Comparison of ENCODE assay signal across 22 mouse cellular contexts in the genomic region with DNA sequence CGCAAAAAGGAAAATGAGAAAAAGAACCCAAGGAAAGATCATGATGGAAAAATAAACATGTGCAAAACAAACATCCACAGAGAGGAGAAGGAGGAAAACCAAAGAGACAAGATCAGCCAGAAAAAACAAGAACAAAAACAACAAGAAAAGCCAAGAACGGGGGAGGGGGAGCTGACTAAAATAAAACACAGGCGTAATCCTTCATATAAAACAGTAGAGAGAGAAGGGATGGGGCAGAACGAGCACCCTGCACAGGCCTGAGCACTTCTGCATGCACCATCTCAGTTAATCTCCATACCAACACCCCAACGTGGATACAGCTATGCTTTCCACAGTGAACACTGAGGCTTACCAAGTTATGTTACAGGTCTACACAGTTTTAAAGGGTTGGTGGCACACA. TPM values are rescaled to one million over a fixed set of nuclear protein-coding genes. Genes with fewer than 3 reads are reported as not detected.
A peak's percentile ranks its signal among the peaks of the same experiment; 100 is the strongest.
DNase-seq lines count a peak whose midpoint lies in the region; ATAC-seq and TF ChIP-seq lines count a peak whose summit lies in the region.
"Had no signal": no experiment of that assay in that cellular context is flagged by ENCODE, and none has a peak within 500 bp of the region (broad histone marks: within the 10 kb centered on the region; RNA-seq: fewer than 3 reads in every experiment).

No protein-coding gene starts in this region.

- peaks cover 6% of the 10 kb centered on the region; the same call in 1 of the 2 replicates for H3K4me1 ChIP-seq in heart, adult 2 months (ENCODE audit: control insufficient read depth, insufficient read depth, low read length)
- H3K4me1 ChIP-seq in kidney, embryonic 14.5 days (ENCODE audit: control insufficient read depth, insufficient read depth, low read length) = peaks cover 2% of the 10 kb centered on the region; the same call in 1 of the 2 replicates
- 0 out of 2 replicates have a peak, but pooled peaks cover 5% of the 10 kb centered on the region for H3K4me1 ChIP-seq in lung, postnatal 0 days (ENCODE audit: insufficient read depth, low read depth, low read length)
- H3K4me1 ChIP-seq: forebrain, embryonic 13.5 days; liver, embryonic 15.5 days had no signal

- H3K4me3 ChIP-seq in heart, adult 2 months = no peak overlapping the region
- no peak overlapping the region for H3K4me3 ChIP-seq in kidney, embryonic 14.5 days (ENCODE audit: low read length)
- H3K4me3 ChIP-seq in lung, postnatal 0 days (ENCODE audit: low read depth, low read length) = no peak overlapping the region
- H3K4me3 ChIP-seq: erythroblast, embryonic 14.5 days; forebrain, embryonic 13.5 days; layer of hippocampus, adult 2 months; liver, embryonic 15.5 days; stomach, embryonic 15.5 days had no signal

- TF ChIP-seq EP300 in heart, adult 2 months (IDR thresholded peaks at IDR 0.05; ENCODE audit: insufficient read depth, low read depth, low read length) = no peak
- TF ChIP-seq EP300 in lung, postnatal 0 days (IDR thresholded peaks at IDR 0.05) = no peak

- no peak for TF ChIP-seq CTCF in heart, adult 2 months (IDR thresholded peaks at IDR 0.05)
- no peak for TF ChIP-seq CTCF in lung, postnatal 0 days (IDR thresholded peaks at IDR 0.05)

- H3K36me3 ChIP-seq in heart, adult 2 months (ENCODE audit: control insufficient read depth, insufficient read depth, low read length) = no peaks in the 10 kb centered on the region
- no peaks in the 10 kb centered on the region for H3K36me3 ChIP-seq in kidney, embryonic 14.5 days (ENCODE audit: control insufficient read depth, insufficient read depth, low read length)
- H3K36me3 ChIP-seq in lung, postnatal 0 days (ENCODE audit: insufficient read depth, low read length) = no peaks in the 10 kb centered on the region
- H3K36me3 ChIP-seq: liver, embryonic 15.5 days; stomach, embryonic 15.5 days had no signal

- peak; percentile 7 to 24 for DNase-seq in heart, adult 2 months
- no peak for DNase-seq in heart, postnatal 14 days
- DNase-seq in kidney, adult 8-10 months = no peak
- peak; percentile 21 for DNase-seq in lung, postnatal 36 days
- no peak for DNase-seq in lung, postnatal 0 days (ENCODE audit: low spot score)
- DNase-seq in cerebellum, adult 9-11 months = no peak
- DNase-seq: cerebellum, adult 11-12 months; cerebellum, postnatal 25 days; kidney, adult 18-20 months; lung, postnatal 4 days; thymus, adult 18-20 months; thymus, postnatal 4 days had no signal

- TF ChIP-seq POLR2A in heart, adult 2 months (IDR thresholded peaks at IDR 0.05; ENCODE audit: insufficient read depth, low read depth, low read length) = no peak

- H3K27me3 ChIP-seq in heart, adult 2 months (ENCODE audit: control insufficient read depth, insufficient read depth, low read length) = no peaks in the 10 kb centered on the region
- H3K27me3 ChIP-seq in kidney, embryonic 14.5 days (ENCODE audit: control insufficient read depth, insufficient read depth, low read length) = no peaks in the 10 kb centered on the region
- no peaks in the 10 kb centered on the region for H3K27me3 ChIP-seq in lung, postnatal 0 days (replicated peaks; ENCODE audit: insufficient read depth, low read length)
- H3K27me3 ChIP-seq: CH12.LX; forebrain, embryonic 13.5 days; liver, embryonic 15.5 days; stomach, embryonic 15.5 days had no signal

- ATAC-seq in kidney, embryonic 14.5 days (ENCODE audit: low FRiP score, low TSS enrichment) = peak; percentile 51; the same call in 1 of the 2 replicates
- ATAC-seq in lung, postnatal 0 days = no peak
- ATAC-seq: forebrain, embryonic 13.5 days had no signal

- H3K79me2 ChIP-seq in heart, adult 2 months (replicated peaks; ENCODE audit: control insufficient read depth, insufficient read depth, low read length) = no peaks in the 10 kb centered on the region

- intact Hi-C loops in heart, adult 2 months (cut with DNase I) = no loop called here
- intact Hi-C loops in heart, postnatal 14 days (cut with DNase I) = no loop called here

- H3K4me2 ChIP-seq in kidney, embryonic 14.5 days (replicated peaks; ENCODE audit: low read depth, low read length) = no peak overlapping the region
- no peak overlapping the region for H3K4me2 ChIP-seq in lung, postnatal 0 days (replicated peaks; ENCODE audit: low read depth, low read length)
- H3K4me2 ChIP-seq: forebrain, embryonic 13.5 days; hindbrain, embryonic 14.5 days; liver, embryonic 15.5 days; midbrain, embryonic 11.5 days; stomach, embryonic 15.5 days had no signal

- peak overlapping the region; percentile 60 for H3K27ac ChIP-seq in heart, adult 2 months
- H3K27ac ChIP-seq in kidney, embryonic 14.5 days (ENCODE audit: low read depth, low read length) = no peak overlapping the region
- no peak overlapping the region for H3K27ac ChIP-seq in lung, postnatal 0 days (ENCODE audit: low read length)
- H3K27ac ChIP-seq: forebrain, embryonic 13.5 days; hindbrain, embryonic 14.5 days; layer of hippocampus, adult 2 months; liver, embryonic 15.5 days; stomach, embryonic 15.5 days had no signal

- 38% methylated on average over 5 of the region's 5 CpGs for WGBS in heart, adult 2 months
- WGBS in kidney, embryonic 14.5 days = 41% methylated on average over 5 of the region's 5 CpGs
- WGBS in lung, postnatal 0 days = 43% methylated on average over 5 of the region's 5 CpGs

- H3K9me3 ChIP-seq in kidney, embryonic 14.5 days (ENCODE audit: control insufficient read depth, low read length) = no peaks in the 10 kb centered on the region
- no peaks in the 10 kb centered on the region for H3K9me3 ChIP-seq in lung, postnatal 0 days (ENCODE audit: low read length)
- H3K9me3 ChIP-seq: forebrain, embryonic 13.5 days; liver, embryonic 15.5 days; stomach, embryonic 15.5 days had no signal

- no peak overlapping the region for H3K9ac ChIP-seq in heart, adult 2 months (ENCODE audit: low read depth, low read length)
- H3K9ac ChIP-seq in kidney, embryonic 14.5 days (ENCODE audit: low read depth, low read length) = no peak overlapping the region
- no peak overlapping the region for H3K9ac ChIP-seq in lung, postnatal 0 days (replicated peaks; ENCODE audit: low read depth)
- H3K9ac ChIP-seq: forebrain, embryonic 13.5 days; hindbrain, embryonic 14.5 days; liver, embryonic 15.5 days; stomach, embryonic 15.5 days had no signal

RNA-seq across cellular contexts. Expression of gene Six1, which starts 40.9 kb away (rescaled TPM):
- 1 to 10 TPM; 1.2 to 1.4 TPM for total RNA-seq in heart, adult 2 months (2021)
- 0.90 and 0.94 TPM in 2 replicates for polyA plus RNA-seq in heart, adult 2 months (2012; rRNA removed)
- under 1 TPM; 0.61 to 0.98 TPM for total RNA-seq in heart, postnatal 14 days (2021)
- polyA plus RNA-seq in kidney, embryonic 14.5 days (2014; fragmentation: Nextera tagmentation; extraction: Ambion mirVana) = 0.12 and 0.16 TPM in 2 replicates
- 0.70 and 0.92 TPM in 2 replicates for polyA plus RNA-seq in lung, postnatal 0 days (2015; fragmentation: Nextera tagmentation; extraction: Ambion mirVana)
- total RNA-seq: MEL had no signal
- polyA plus RNA-seq: erythroblast, embryonic 14.5 days had no signal

Comparison
In these comparisons a context has a peak if more than half of its experiments do, and no peak if none do; other contexts are left out.
1. DNase-seq: peak in heart, adult 2 months (2 of 2) and lung, postnatal 36 days (single experiment); none in heart, postnatal 14 days (0 of 2), kidney, adult 8-10 months (0 of 2), lung, postnatal 0 days (single experiment) and cerebellum, adult 9-11 months (single experiment).